Mouse (Mus musculus) brain, embryonic 18.5 days (tissue): Measurements from ENCODE around the gene Espnl.
A peak's percentile ranks its signal among the peaks of the same experiment; 100 is the strongest.

ENCODE experiments used
- DNase-seq: peaks from one replicate; pipeline ENCODE4 v3.0.0-alpha.2; 2012; ENCODE audit warnings: low read depth, low spot score

The Espnl gene

GRCm38 (mm10) chr1:91321760-91322438 lies at the start of gene Espnl:
Espnl (plus strand) TSS chr1:91322075.
- no peak for DNase-seq

- DNase-seq, result no peak
Observed at GRCm38 (mm10) chr1:91272260-91272659, 49.6 kb upstream of the Espnl start.

GRCm38 (mm10) chr1:91276581-91276980 lies 45.3 kb upstream of the Espnl start:
- no peak for DNase-seq

GRCm38 (mm10) chr1:91277480-91277879 lies 44.4 kb upstream of the Espnl start:
- DNase-seq, result no peak

- DNase-seq, result no peak
Observed at GRCm38 (mm10) chr1:91278410-91279119, 43.3 kb upstream of the Espnl start.

- DNase-seq, result no peak
Observed at GRCm38 (mm10) chr1:91279126-91279525, 42.7 kb upstream of the Espnl start.

- no peak for DNase-seq
Observed at GRCm38 (mm10) chr1:91282582-91282981, 39.3 kb upstream of the Espnl start.

GRCm38 (mm10) chr1:91289375-91289774 lies 32.5 kb upstream of the Espnl start:
- no peak for DNase-seq

- DNase-seq, result no peak
Observed at GRCm38 (mm10) chr1:91292101-91292825, 29.6 kb upstream of the Espnl start.

- DNase-seq, result no peak
Observed at GRCm38 (mm10) chr1:91295544-91295943, 26.3 kb upstream of the Espnl start.

GRCm38 (mm10) chr1:91297799-91298744 lies 23.8 kb upstream of the Espnl start, which contains the start of gene Scly:
Scly (plus strand) TSS chr1:91298338.
- peak; percentile 79 for DNase-seq

GRCm38 (mm10) chr1:91299026-91299706 lies 22.7 kb upstream of the Espnl start:
- DNase-seq, result no peak

GRCm38 (mm10) chr1:91299707-91300426 lies 22.0 kb upstream of the Espnl start:
- DNase-seq, result no peak

- no peak for DNase-seq
Observed at GRCm38 (mm10) chr1:91301206-91301920, 20.5 kb upstream of the Espnl start.

- DNase-seq, result no peak
Observed at GRCm38 (mm10) chr1:91302021-91302420, 19.9 kb upstream of the Espnl start.

- no peak for DNase-seq
Observed at GRCm38 (mm10) chr1:91304621-91305020, 17.3 kb upstream of the Espnl start.

- DNase-seq, result no peak
Observed at GRCm38 (mm10) chr1:91309366-91310085, 12.3 kb upstream of the Espnl start.

GRCm38 (mm10) chr1:91312273-91312672 lies 9.6 kb upstream of the Espnl start:
- no peak for DNase-seq

GRCm38 (mm10) chr1:91313251-91313650 lies 8.6 kb upstream of the Espnl start:
- DNase-seq, result no peak
